Mouse (Mus musculus): ENCODE data around the gene Mzf1.
A peak's percentile ranks its signal among the peaks of the same experiment; 100 is the strongest.

Mzf1 gene

GRCm38 (mm10) chr7:13034148-13034977 lies 20.2 kb downstream of the Mzf1 start, which contains the start of gene Chmp2a:
Chmp2a (minus strand) TSS chr7:13034807.
- peak; percentile 95 for DNase-seq (ENCODE audit: low read depth, low spot score)

GRCm38 (mm10) chr7:13033451-13034147 lies 21.0 kb downstream of the Mzf1 start:
- no peak for DNase-seq (ENCODE audit: low read depth, low spot score)

GRCm38 (mm10) chr7:13032541-13032940 lies 22.0 kb downstream of the Mzf1 start:
- DNase-seq (ENCODE audit: low read depth, low spot score), result no peak

GRCm38 (mm10) chr7:13031983-13032382 lies 22.6 kb downstream of the Mzf1 start:
- DNase-seq (ENCODE audit: low read depth, low spot score), result no peak

GRCm38 (mm10) chr7:13031069-13031468 lies 23.5 kb downstream of the Mzf1 start:
- peak; percentile 45 for DNase-seq (ENCODE audit: low read depth, low spot score)

GRCm38 (mm10) chr7:13028986-13029385 lies 25.6 kb downstream of the Mzf1 start:
- no peak for DNase-seq (ENCODE audit: low read depth, low spot score)

GRCm38 (mm10) chr7:13025511-13026112 lies 29.0 kb downstream of the Mzf1 start:
- DNase-seq (ENCODE audit: low read depth, low spot score), result no peak

GRCm38 (mm10) chr7:13024805-13025204 lies 29.8 kb downstream of the Mzf1 start:
- DNase-seq (ENCODE audit: low read depth, low spot score), result peak; percentile 77

- peak; percentile 96 for DNase-seq (ENCODE audit: low read depth, low spot score)
These were observed 30.4 kb downstream of the Mzf1 start for GRCm38 (mm10) chr7:13023928-13024731.

- peak; percentile 81 for DNase-seq (ENCODE audit: low read depth, low spot score)
These were observed 31.6 kb downstream of the Mzf1 start for GRCm38 (mm10) chr7:13022773-13023535.

GRCm38 (mm10) chr7:13015217-13015616 lies 39.3 kb downstream of the Mzf1 start:
- no peak for DNase-seq (ENCODE audit: low read depth, low spot score)

GRCm38 (mm10) chr7:13014275-13014839 lies 40.2 kb downstream of the Mzf1 start:
- DNase-seq (ENCODE audit: low read depth, low spot score), result no peak

GRCm38 (mm10) chr7:13013671-13014070 lies 40.9 kb downstream of the Mzf1 start:
- no peak for DNase-seq (ENCODE audit: low read depth, low spot score)

- DNase-seq (ENCODE audit: low read depth, low spot score), result no peak
These were observed 44.3 kb downstream of the Mzf1 start, which contains the start of gene Zbtb45 for GRCm38 (mm10) chr7:13010005-13010908. Zbtb45 (minus strand) TSS chr7:13010034.

- DNase-seq (ENCODE audit: low read depth, low spot score), result peak; percentile 93
These were observed 45.2 kb downstream of the Mzf1 start for GRCm38 (mm10) chr7:13009143-13010004.

GRCm38 (mm10) chr7:13007341-13008092 lies 47.0 kb downstream of the Mzf1 start:
- DNase-seq (ENCODE audit: low read depth, low spot score), result no peak

GRCm38 (mm10) chr7:13006531-13006930 lies 48.0 kb downstream of the Mzf1 start:
- no peak for DNase-seq (ENCODE audit: low read depth, low spot score)

- no peak for DNase-seq (ENCODE audit: low read depth, low spot score)
These were observed 48.6 kb downstream of the Mzf1 start for GRCm38 (mm10) chr7:13006011-13006410.
